Mouse (Mus musculus) testis, adult 2 months (tissue): Measurements from ENCODE around the gene Slc3a2.

Experiments used
- CTCF ChIP-seq: fragments of 200-500 bp; IDR thresholded peaks from 2 replicates; pipeline ENCODE4 v1.5.1; 2012; ENCODE audit warnings: low read depth, mild to moderate bottlenecking, inconsistent platforms, low read length, moderate library complexity; ENCODE audit not compliant: control insufficient read depth, insufficient read depth, insufficient replicate concordance
- POLR2A ChIP-seq: fragments of 200-500 bp; IDR thresholded peaks from 2 replicates; pipeline ENCODE4 v1.6.1; 2012; ENCODE audit warnings: low read depth, mild to moderate bottlenecking, inconsistent platforms, low read length, moderate library complexity; ENCODE audit not compliant: control insufficient read depth

GRCm38 (mm10) chr19:8727495-8728114, 4.4 kb upstream of the Slc3a2 start:
- TF ChIP-seq CTCF (no peak), POLR2A (no peak)
